Mouse (Mus musculus): ENCODE results near the gene 2310039H08Rik.
"Not testable (repeated sequence)": the region's sequence is repeated elsewhere in the genome, so short reads cannot be mapped to it uniquely, and the experiment has no call there.

Gene 2310039H08Rik

GRCm38 (mm10) chr17:46758753-46759152, 13.7 kb upstream of the 2310039H08Rik start:
- no peak for DNase-seq (ENCODE audit: extremely low spot score)

- no peak for DNase-seq (ENCODE audit: extremely low spot score)
Measured at GRCm38 (mm10) chr17:46763544-46763943, 8.9 kb upstream of the 2310039H08Rik start, which contains the start of gene Ptcra. TSS of gene Ptcra (minus strand) at chr17:46763712.

GRCm38 (mm10) chr17:46764916-46765315, 7.5 kb upstream of the 2310039H08Rik start:
- not testable (repeated sequence) for DNase-seq (ENCODE audit: extremely low spot score)

- no peak for DNase-seq (ENCODE audit: extremely low spot score)
Measured at GRCm38 (mm10) chr17:46767868-46768267, 4.6 kb upstream of the 2310039H08Rik start.

GRCm38 (mm10) chr17:46770546-46770945, 1.9 kb upstream of the 2310039H08Rik start:
- DNase-seq (ENCODE audit: extremely low spot score): no peak

GRCm38 (mm10) chr17:46771025-46771424, 1.4 kb upstream of the 2310039H08Rik start:
- no peak for DNase-seq (ENCODE audit: extremely low spot score)

GRCm38 (mm10) chr17:46771616-46772015, 819 bp upstream of the 2310039H08Rik start:
- no peak for DNase-seq (ENCODE audit: extremely low spot score)

- DNase-seq (ENCODE audit: extremely low spot score): no peak
Measured at GRCm38 (mm10) chr17:46772038-46772403, 414 bp upstream of the 2310039H08Rik start.

- peak; percentile 52 for DNase-seq (ENCODE audit: extremely low spot score)
Measured at GRCm38 (mm10) chr17:46773278-46774130, 1.1 kb downstream of the 2310039H08Rik start.

GRCm38 (mm10) chr17:46774131-46774472, 1.7 kb downstream of the 2310039H08Rik start:
- DNase-seq (ENCODE audit: extremely low spot score): no peak

- DNase-seq (ENCODE audit: extremely low spot score): no peak
Measured at GRCm38 (mm10) chr17:46775070-46775469, 2.6 kb downstream of the 2310039H08Rik start.

- no peak for DNase-seq (ENCODE audit: extremely low spot score)
Measured at GRCm38 (mm10) chr17:46776087-46776486, 3.7 kb downstream of the 2310039H08Rik start.

GRCm38 (mm10) chr17:46781876-46782275, 9.4 kb downstream of the 2310039H08Rik start:
- no peak for DNase-seq (ENCODE audit: extremely low spot score)

DNA sequence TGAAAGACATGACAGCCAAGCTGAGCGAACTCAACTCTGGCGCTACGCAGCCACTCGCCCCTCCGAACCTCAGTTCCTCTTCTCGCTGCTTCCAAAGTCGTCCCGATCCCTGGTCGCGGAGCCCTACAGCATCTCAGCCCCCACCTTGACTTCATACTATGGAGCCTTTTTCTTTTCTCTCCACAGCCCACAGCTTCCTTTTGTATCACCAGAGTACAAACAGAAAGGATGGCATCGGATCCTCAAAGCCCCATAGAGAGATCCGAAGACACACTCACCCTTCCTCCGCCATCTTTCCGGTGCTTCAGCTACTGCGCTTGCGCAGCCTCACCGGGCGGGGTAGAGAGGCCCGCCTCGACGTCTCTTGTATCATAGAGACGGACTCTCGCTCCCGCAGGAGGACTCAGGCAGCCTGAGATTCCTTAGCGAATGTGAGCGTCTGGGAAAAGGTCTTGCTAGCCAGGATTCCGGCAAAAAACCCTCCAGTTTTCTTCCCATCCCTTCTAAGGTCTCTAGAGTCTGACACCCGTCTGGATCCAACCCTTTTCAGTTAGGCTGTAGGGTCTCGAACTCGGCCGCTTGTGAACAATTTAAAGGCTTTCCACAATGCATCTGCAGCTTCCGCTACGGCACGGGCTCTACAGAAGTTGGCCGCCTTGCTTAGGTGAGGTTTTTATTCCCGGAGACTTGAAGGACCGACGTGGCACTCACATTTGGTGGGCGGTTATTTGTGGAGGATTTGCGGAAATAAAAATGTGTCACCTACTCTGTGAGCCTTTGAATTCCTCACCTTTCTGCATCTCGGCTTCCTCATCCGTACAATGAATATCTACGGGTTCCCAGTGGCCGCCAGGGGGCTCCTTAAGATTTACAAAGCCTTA, 10.1 kb downstream of the 2310039H08Rik start, which contains the start of gene Rpl7l1:
Gene Rpl7l1 (minus strand): TSS at position 332 of the 881 bp plus-strand sequence.
- peak; percentile 94 for DNase-seq (ENCODE audit: extremely low spot score)

DNA sequence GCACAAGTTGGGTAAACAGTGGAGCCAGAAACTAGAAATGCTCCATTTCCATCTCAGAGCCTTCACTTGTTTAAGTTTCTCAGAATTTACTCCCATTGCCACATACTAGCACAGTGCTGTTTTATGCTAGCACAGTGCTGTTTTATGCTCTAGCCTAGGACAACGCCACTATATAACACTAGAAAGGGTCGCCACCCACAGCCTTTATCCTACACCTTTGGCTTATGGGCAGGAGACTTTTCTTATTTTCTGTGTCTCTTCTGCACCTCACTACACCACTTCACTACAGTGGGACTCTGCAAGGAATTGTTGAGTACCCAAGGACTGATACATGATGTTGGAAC, 10.8 kb downstream of the 2310039H08Rik start:
- no peak for DNase-seq (ENCODE audit: extremely low spot score)

GRCm38 (mm10) chr17:46786952-46787351, 14.5 kb downstream of the 2310039H08Rik start:
- no peak for DNase-seq (ENCODE audit: extremely low spot score)

- not testable (repeated sequence) for DNase-seq (ENCODE audit: extremely low spot score)
Measured at GRCm38 (mm10) chr17:46787974-46788373, 15.5 kb downstream of the 2310039H08Rik start.

DNA sequence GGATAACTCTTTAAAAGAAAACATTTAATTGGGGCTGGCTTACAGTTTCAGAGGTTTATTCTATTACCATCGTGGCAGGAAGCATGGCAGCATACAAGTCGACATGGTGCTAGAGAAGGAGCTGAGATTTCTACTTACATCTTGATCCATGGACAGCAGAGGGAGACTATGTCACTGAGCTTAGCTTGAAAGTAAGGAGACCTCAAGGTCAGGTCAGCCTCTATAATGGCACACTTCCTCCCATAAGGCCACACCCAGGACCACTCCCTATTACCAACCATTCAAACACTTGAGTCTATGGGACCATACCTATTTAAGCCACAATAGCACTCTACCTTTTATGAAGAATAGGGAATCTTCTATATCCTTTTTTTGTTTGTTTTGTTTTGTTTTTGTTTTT, 20.5 kb downstream of the 2310039H08Rik start:
- DNase-seq (ENCODE audit: extremely low spot score): no peak

DNA sequence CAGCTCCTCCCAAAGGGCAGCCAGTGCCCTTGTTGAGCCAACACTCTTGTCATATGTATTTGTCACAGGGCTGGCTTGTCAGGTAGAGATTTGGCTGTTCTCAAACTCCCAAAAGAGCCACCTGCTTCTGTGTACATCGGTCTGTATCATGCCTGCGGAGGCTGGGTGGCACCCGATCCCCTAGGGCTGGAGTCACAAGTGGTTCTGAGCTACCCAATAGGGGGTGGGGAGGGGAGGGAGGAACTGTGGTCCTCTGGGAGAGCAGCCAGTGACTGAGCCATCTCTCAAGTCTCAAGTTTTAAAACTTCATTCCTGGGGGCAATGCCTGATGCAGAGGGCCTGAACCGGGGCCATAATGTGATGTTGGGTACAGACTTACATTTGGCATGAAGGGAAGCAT, 24.3 kb downstream of the 2310039H08Rik start:
- no peak for DNase-seq (ENCODE audit: extremely low spot score)

DNA sequence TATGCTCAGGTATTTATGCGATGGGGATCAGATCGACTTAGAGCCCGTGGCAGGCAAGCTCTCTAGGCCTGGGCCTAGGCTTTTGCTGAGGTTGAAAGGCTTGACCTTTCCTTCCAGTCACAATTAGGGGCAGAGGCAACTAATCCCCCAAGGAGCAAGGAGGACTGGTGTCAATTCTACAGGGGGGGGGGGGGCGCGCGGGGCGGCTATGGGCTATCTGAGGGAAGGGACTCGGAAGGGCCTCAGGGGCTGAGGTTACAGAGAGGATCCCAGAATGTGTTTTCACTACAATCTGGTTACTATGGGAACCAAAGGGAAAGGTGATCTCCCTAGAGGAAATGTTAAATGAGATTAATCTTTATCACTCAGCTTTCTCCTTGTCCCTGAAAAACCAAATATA, 25.0 kb downstream of the 2310039H08Rik start:
- peak; percentile 34 for DNase-seq (ENCODE audit: extremely low spot score)

DNA sequence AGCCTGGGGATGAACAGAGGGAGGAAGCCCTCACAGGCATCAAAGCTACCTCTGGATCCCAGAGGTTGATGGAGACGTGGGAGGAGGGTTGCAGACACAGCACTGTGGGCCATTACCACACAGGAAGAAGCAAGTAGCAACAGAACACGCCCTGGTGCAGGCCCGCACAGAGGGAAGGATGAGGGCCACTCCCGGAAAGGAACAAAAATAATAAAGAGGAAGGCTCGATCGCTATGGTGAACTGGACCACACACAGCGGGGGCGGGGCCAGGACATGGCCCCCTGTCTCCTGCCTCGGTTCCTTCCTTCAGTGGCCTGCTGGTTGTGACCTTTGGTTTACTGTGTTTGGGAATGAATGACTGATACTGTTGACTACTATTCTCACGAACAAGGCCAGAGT, 27.2 kb downstream of the 2310039H08Rik start:
- DNase-seq (ENCODE audit: extremely low spot score): no peak

- no peak for DNase-seq (ENCODE audit: extremely low spot score)
Measured at GRCm38 (mm10) chr17:46801761-46802160, 29.3 kb downstream of the 2310039H08Rik start.

DNA sequence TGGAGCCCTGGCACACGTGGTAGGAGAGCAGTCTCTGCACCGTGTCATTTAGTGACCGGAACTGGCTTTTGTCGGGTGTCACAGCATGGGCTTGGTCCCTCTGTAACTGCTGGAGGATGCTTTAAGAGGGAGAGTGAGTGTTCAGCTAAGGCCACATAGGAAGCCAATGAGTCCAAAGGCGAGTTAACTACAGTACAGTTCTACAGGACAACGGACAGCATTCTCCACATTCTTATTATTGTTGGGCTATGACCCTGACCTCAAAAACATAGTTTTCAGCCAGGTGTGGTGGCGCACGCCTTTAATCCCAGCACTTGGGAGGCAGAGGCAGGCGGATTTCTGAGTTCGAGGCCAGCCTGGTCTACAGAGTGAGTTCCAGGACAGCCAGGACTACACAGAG, 35.9 kb downstream of the 2310039H08Rik start:
- DNase-seq (ENCODE audit: extremely low spot score): no peak

Measured in embryo, embryonic 9.5 days (tissue).